Mouse (Mus musculus): ENCODE measurements around the gene Entpd6. TPM values are rescaled to one million over a fixed set of nuclear protein-coding genes. Genes with fewer than 3 reads are reported as not detected.
A peak's percentile ranks its signal among the peaks of the same experiment; 100 is the strongest.

Gene Entpd6
- total RNA-seq, 1 experiment from 2014 or later, result 20.9 TPM

DNA sequence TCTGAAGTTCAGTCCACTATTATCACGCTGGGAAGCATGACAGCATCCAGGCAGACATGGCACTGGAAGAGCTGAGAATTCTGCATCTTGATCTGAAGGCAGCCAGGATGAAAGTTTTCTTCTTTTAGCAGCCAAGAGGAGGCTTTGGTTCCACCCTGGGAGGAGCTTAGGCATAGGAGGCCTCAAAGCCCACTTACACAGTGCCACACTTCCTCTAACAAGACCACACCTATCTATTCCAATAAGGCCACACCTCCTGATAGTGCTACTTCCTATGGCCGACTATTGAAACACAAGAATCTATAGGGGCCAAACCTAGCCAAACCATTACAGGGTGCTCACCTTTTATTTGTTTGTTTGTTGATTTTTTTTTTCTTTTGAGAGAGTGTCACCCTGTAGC lies 34.0 kb downstream of the Entpd6 start:
- ATAC-seq (replicated peaks; ENCODE audit: insufficient number of reproducible peaks, low FRiP score, low TSS enrichment, poor library complexity, severe bottlenecking), result no peak

- ATAC-seq (replicated peaks; ENCODE audit: insufficient number of reproducible peaks, low FRiP score, low TSS enrichment, poor library complexity, severe bottlenecking), result peak; percentile 87
Observed at GRCm38 (mm10) chr2:150786251-150787180, 37.7 kb downstream of the Entpd6 start, which contains the start of gene Pygb. Gene Pygb, plus strand, starts transcription at chr2:150786735.

DNA sequence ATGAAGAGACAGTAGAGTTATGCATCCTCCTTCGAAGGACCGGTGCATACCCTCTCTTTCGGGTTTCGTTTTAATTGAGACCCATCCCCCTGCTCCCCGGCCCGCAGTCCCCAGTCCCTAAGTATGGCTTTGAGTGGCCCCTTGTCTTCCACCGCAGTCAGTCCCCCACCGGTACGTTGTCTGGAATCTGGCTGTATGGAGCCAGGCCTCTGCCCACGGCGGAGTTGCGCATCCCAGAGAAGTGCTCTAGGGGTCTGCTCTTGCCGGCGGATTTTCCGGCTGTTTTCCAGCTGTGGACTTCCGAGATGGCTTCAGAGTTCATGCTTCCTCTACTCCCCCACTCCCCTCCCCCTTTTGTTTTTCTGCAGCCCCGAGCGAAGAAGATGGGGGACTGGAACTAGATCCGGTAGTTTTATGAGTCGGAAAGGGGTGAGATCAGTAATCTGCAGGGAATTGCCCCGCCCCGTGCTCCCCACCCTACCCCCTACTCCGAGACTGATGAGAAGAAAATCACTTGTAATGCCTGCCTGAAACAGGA lies 38.5 kb downstream of the Entpd6 start:
- no peak for ATAC-seq (replicated peaks; ENCODE audit: insufficient number of reproducible peaks, low FRiP score, low TSS enrichment, poor library complexity, severe bottlenecking)

DNA sequence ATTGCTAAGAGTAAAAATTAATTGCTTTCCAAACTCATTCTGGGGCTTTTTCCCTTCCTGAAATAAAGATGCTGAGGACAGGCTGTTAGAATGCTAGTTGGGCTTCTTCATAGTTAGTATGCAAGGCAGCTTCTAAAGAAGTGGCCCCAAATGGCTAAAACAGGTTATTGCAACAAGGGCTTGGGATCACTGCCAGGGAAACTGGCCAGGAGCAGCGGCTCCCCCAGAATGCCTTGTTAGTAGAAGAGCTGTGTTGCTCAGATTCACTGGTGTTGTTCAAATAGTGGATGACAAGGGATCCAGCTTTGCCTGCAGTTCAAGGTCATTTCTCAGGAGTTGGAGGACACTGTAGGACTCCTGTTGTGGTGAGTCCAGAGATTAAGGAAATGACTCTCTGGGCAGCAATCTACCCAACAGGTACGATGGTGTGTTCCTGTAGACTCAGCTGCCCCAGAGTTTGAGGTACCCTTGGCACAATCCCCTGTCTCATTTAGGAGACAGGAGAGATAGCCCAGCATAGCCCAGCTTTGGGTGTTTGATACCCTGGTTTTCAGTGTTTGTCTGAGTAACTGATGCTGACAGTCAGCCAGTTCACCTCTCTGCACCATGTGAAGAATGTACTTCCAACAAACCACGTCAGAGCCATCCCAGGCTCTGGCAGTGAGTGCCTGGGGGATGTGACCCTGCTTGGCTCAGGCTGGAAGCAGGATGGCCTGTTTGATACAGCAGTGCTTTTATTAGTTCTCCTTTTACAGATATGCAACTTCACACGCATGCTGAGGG lies 40.1 kb downstream of the Entpd6 start:
- no peak for ATAC-seq (replicated peaks; ENCODE audit: insufficient number of reproducible peaks, low FRiP score, low TSS enrichment, poor library complexity, severe bottlenecking)

GRCm38 (mm10) chr2:150793320-150793719 lies 44.5 kb downstream of the Entpd6 start:
- ATAC-seq (replicated peaks; ENCODE audit: insufficient number of reproducible peaks, low FRiP score, low TSS enrichment, poor library complexity, severe bottlenecking), result no peak

DNA sequence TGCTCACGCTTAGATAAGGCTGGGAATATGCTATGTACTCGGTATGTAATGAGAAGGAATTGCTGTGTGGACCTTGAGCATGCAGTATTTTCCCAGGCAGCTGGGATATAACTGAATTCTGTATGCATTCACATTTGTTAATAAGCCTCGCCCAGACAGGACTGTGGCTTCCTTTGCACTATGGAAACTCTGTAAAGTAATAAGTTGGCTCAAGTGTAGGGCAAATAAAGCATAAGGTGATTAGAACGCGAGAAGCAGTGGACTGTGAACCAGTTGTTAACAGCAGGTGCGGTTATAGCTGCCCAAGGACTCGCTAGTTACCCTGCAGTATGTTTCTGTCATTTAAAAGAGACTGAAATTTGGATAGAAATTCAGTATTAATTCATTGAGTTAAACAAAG lies 49.2 kb downstream of the Entpd6 start:
- no peak for ATAC-seq (replicated peaks; ENCODE audit: insufficient number of reproducible peaks, low FRiP score, low TSS enrichment, poor library complexity, severe bottlenecking)

DNA sequence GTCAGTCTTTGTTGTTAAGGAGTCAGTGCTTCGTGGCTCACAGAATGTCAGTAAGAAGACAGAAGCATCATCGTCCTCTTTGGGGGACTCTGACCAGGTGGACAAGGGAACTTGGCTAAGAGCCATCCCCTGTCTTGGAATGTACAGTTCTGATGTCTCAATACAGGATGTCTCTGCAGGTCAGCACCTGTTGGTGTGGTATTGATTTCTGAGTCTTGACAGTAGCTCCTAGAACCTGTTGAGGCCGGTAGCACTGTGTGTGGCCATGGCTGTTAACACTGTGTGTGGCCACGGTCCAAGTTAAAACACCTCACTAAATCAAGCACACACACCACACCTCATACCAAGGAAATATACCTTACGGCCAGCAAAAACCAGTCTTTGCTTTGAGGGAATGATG lies 51.8 kb downstream of the Entpd6 start:
- no peak for ATAC-seq (replicated peaks; ENCODE audit: insufficient number of reproducible peaks, low FRiP score, low TSS enrichment, poor library complexity, severe bottlenecking)

GRCm38 (mm10) chr2:150803035-150803434 lies 54.2 kb downstream of the Entpd6 start:
- ATAC-seq (replicated peaks; ENCODE audit: insufficient number of reproducible peaks, low FRiP score, low TSS enrichment, poor library complexity, severe bottlenecking), result no peak

GRCm38 (mm10) chr2:150808381-150808780 lies 59.5 kb downstream of the Entpd6 start:
- no peak for ATAC-seq (replicated peaks; ENCODE audit: insufficient number of reproducible peaks, low FRiP score, low TSS enrichment, poor library complexity, severe bottlenecking)

GRCm38 (mm10) chr2:150808812-150809211 lies 60.0 kb downstream of the Entpd6 start:
- no peak for ATAC-seq (replicated peaks; ENCODE audit: insufficient number of reproducible peaks, low FRiP score, low TSS enrichment, poor library complexity, severe bottlenecking)

GRCm38 (mm10) chr2:150810603-150811002 lies 61.8 kb downstream of the Entpd6 start:
- no peak for ATAC-seq (replicated peaks; ENCODE audit: insufficient number of reproducible peaks, low FRiP score, low TSS enrichment, poor library complexity, severe bottlenecking)

GRCm38 (mm10) chr2:150812816-150813215 lies 64.0 kb downstream of the Entpd6 start:
- no peak for ATAC-seq (replicated peaks; ENCODE audit: insufficient number of reproducible peaks, low FRiP score, low TSS enrichment, poor library complexity, severe bottlenecking)

DNA sequence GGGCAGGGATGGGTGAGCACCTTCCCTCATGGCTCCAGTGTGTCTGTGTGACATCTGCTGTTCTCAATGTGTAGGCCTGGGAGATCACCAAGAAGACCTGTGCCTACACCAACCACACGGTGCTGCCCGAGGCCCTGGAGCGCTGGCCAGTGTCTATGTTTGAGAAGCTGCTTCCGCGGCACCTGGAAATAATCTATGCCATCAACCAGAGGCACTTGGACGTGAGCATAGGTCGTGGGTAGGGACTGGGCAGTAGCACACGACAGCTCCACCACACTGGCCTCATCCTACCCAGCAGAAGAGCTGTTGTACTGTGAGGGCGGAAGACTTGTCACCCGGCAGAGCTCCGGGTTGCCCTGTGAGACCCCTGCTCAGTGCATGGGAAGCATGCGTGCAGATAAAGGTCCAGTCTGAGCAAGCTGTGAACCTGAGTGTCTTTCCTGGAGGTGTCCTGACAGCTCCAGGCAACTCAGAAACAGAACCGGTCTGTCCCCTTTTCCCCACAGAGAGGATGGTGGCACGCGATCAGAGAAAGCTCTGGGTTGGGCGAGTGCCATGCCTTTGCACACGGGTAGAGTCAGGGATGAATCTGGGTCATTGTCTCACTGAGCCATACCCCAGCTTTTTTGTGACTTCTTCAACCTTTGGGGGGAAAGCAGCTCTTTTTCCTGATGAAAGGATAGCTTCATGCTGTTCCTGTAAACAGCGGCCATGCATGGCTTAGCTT lies 68.0 kb downstream of the Entpd6 start:
- ATAC-seq (replicated peaks; ENCODE audit: insufficient number of reproducible peaks, low FRiP score, low TSS enrichment, poor library complexity, severe bottlenecking), result no peak

GRCm38 (mm10) chr2:150818742-150819141 lies 69.9 kb downstream of the Entpd6 start:
- ATAC-seq (replicated peaks; ENCODE audit: insufficient number of reproducible peaks, low FRiP score, low TSS enrichment, poor library complexity, severe bottlenecking), result no peak

GRCm38 (mm10) chr2:150820720-150821119 lies 71.9 kb downstream of the Entpd6 start:
- no peak for ATAC-seq (replicated peaks; ENCODE audit: insufficient number of reproducible peaks, low FRiP score, low TSS enrichment, poor library complexity, severe bottlenecking)
